Mouse (Mus musculus): ENCODE measurements around the gene Pcnt.

Pcnt gene

DNA sequence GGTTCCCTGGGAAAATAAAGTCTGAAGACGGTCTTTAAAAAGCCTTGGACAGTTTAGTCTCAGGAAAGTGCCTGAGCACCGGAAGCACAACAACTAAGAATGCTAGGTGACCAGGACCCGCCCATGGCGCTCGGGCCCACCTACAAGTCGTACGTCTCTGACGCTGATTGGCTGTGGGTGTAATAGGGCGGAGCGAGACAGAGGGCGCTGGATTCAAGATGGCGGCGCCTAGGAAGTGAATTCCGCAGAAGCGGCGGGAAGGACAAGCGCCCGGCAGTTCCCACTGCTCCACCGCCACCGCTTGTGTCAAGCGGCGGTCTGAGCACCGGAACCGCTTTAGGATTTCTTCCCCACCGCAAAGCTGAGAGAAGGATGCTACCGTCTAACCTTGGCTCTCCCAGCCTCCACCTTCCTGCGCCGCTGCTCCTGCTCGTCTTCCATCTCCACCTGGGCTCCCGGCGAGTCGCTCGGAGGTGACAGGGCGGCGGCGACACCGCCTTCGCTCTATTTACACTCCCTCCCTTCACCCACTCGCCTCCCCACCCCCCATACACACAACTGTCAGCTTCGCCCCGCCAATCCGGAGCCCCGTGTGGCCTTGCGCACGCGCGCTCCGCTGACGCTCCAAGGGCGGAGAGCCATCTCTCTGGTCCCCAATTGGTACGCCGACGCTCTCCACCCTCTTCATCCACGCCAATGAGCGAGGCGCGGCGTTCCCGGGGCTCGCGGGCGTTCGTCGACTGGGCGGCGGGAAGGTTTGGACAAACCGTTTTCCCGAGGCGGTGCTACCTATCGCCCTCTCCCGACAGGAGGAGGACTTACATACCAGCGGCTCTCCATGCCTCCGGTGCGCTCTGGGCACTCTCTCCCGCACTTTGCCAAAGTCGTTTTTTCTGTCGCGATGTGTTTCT lies at the start of gene Pcnt:
Pcnt (minus strand) TSS at position 609 of the 911 bp plus-strand sequence.
- peak; percentile 92 for DNase-seq (ENCODE audit: low spot score)

DNA sequence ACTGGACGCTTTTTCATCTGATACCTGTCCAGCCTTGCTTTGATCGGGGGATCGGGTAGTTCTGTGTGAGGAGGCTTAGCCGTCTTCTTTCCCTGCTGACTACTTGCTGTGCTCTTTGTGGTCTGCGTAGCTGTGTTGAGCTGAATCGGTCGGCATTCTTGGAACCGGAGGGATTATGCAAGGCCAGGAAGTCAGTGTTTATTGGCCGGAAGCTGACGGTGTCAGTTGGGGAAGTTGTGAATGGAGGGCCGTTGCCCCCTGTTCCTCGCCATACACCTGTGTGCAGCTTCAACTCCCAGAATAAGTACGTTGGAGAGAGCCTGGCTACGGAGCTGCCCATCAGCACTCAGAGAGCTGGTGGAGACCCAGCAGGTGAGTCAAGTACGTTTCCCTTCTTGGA lies 46.6 kb upstream of the Pcnt start:
- DNase-seq (ENCODE audit: low spot score): no peak

DNA sequence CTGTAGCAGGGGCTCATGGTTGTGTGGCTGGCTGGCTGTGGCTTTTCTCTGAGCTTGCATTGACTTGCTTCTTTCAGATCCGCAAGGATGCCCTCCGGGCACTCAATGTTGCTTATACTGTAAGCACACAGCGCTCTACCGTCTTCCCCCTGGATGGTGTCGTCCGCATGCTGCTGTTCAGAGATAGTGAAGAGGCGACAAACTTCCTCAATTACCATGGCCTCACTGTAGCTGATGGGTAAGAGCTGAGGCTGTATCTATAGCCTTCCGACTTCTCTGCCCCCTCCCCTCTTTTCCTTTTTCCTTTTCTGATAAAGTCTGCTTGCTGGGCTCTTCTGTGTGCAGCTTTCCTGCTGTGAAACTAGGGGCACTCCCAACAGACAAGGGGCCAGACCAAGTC lies 45.7 kb upstream of the Pcnt start:
- no peak for DNase-seq (ENCODE audit: low spot score)

GRCm38 (mm10) chr10:76486302-76486701 lies 43.7 kb upstream of the Pcnt start:
- DNase-seq (ENCODE audit: low spot score): no peak

DNA sequence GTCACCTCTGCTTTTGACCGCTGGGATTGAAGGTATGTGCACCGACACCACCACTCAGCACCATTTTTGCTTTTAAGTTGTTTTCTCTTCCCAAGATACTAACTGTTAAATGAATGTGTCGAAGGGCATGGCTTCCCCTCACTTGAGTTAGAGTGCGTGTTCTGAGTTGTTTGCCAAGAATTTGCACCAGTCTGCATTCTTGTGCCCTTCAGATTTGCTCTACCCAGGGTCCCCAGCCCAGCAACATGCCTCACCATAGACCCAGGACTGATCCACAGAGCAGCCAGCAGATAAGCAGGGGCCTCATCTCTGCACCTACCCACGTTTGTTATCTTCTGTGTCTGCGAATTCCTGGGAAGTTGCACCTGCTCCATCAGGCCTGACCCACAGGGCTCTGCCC lies 38.9 kb upstream of the Pcnt start:
- no peak for DNase-seq (ENCODE audit: low spot score)

DNA sequence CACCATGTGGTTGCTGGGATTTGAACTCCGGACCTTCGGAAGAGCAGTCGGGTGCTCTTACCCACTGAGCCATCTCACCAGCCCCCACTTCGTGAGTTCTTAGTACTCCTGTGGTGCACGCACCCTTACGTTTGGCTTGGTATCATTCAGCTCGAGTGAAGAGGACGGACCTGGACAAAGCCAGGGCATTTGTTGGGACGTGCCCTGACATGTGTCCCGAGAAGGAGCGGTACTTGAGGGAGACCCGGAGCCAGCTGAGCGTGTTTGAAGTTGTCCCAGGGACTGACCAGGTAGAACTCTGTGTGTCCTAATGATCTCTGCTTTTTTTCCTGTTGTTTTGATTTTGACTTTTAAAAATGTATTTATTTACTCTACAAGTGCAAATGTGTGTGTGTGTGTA lies 38.3 kb upstream of the Pcnt start:
- DNase-seq (ENCODE audit: low spot score): no peak

- no peak for DNase-seq (ENCODE audit: low spot score)
Observed at GRCm38 (mm10) chr10:76473759-76474158, 31.2 kb upstream of the Pcnt start.

- peak; percentile 77 for DNase-seq (ENCODE audit: low spot score)
Observed at GRCm38 (mm10) chr10:76468203-76469162, 25.9 kb upstream of the Pcnt start, which contains the start of the genes Mcm3ap and Ybey. Gene Mcm3ap (plus strand): TSS chr10:76468927. Gene Ybey (minus strand): TSS chr10:76469114.

- DNase-seq (ENCODE audit: low spot score): no peak
Observed at GRCm38 (mm10) chr10:76462721-76463120, 20.1 kb upstream of the Pcnt start.

- no peak for DNase-seq (ENCODE audit: low spot score)
Observed at GRCm38 (mm10) chr10:76462312-76462711, 19.7 kb upstream of the Pcnt start.

DNA sequence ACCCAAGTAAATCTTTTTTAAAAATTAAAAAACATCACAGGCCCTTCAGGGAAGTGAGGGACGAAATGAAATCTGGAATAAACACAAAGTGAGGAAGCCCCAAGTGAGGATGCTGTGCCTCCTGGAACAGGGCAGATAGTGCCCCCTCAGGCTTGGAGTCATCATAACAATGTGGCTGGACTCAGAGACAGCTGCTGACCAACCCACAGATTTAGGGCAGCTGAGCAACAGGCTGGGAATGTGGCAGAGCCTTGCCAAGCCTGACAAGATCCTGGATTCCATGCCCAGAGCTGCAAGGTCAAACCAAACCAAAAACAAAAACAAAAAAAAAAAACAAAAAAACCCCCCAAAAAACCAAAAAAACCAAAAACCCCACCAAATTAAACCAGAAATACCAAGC lies 18.7 kb upstream of the Pcnt start:
- DNase-seq (ENCODE audit: low spot score): no peak

DNA sequence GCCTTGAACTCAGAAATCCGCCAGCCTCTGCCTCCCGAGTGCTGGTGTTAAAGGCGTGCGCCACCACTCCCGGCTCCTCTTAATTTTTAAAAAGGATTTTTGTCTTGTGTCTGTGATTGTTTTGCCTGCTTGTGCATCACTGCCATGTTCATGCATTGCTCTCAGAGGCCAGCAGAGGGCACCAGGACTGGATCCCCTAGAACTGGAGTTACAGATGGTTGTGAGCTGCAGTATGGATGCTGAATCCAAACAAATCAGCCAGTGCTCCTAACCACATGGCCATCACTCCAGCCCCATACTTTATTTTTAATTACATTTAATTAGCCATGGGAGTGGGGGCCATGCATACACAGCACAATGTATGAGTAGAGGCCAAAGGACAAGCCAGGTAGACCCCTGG lies 12.7 kb upstream of the Pcnt start:
- DNase-seq (ENCODE audit: low spot score): peak; percentile 34

GRCm38 (mm10) chr10:76448851-76449250 lies 6.3 kb upstream of the Pcnt start, which contains the start of gene 2610028H24Rik:
Gene 2610028H24Rik (plus strand): TSS chr10:76449081.
- no peak for DNase-seq (ENCODE audit: low spot score)

- DNase-seq (ENCODE audit: low spot score): no peak
Observed at GRCm38 (mm10) chr10:76447406-76448229, 5.0 kb upstream of the Pcnt start.

GRCm38 (mm10) chr10:76445996-76446681 lies 3.6 kb upstream of the Pcnt start:
- DNase-seq (ENCODE audit: low spot score): no peak

- DNase-seq (ENCODE audit: low spot score): no peak
Observed at GRCm38 (mm10) chr10:76440281-76440680, 2.3 kb downstream of the Pcnt start, which contains the start of gene AC141477.1. Gene AC141477.1 (minus strand): TSS chr10:76440444.

DNA sequence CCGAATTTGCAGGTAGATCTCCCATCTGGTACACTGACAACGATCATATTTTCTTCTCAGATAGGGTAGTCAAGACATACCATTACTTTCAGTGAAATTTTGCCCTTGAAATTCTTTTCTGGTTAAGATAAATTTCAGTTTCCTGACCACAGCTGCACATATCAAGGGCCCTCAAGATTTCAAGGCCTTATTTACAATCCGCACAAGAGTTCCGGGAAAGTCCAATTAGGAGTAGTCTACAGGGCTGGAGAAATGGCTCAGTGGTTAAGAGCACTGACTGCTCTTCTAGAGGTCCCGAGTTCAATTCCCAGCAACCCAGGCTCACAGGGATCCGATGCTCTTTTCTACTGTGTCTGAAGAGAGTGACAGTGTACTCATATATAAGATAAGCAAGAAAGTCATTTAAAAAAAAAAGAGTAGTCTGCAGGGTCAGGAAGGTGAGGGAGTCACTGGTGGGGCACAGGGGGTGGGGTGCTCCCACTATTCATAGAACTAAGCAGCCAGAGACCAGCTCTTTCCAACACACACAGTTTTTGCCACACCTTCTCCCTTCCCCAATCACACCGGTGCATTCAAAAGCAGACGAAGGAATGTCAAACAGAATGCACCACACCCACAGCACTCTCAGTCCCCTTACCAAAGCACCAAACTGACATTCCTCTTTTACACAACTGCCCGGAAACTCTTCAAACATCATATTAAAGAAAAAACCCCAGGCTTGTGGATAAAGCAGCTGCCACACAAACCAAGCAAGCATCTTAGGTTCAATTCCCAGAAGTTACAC lies 3.3 kb downstream of the Pcnt start:
- DNase-seq (ENCODE audit: low spot score): no peak

DNA sequence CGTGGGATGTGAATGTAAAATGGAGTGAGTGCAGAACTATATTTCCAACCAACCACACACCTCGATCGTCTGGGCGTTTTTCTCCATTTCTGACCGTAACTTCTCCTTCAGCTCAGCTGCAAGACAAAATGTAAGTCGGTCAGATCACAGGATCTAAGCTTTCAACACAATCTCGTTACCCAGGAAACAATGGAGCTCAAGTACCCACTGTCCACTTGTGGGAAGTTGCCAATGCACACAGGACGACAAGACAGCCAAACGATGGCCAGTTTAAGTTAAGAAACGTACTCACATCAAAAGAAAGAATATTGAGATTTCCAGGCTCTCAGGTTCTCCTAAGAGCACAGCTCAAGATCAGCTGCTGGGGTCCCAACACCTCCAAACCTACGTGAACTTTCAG lies 8.7 kb downstream of the Pcnt start:
- no peak for DNase-seq (ENCODE audit: low spot score)

DNA sequence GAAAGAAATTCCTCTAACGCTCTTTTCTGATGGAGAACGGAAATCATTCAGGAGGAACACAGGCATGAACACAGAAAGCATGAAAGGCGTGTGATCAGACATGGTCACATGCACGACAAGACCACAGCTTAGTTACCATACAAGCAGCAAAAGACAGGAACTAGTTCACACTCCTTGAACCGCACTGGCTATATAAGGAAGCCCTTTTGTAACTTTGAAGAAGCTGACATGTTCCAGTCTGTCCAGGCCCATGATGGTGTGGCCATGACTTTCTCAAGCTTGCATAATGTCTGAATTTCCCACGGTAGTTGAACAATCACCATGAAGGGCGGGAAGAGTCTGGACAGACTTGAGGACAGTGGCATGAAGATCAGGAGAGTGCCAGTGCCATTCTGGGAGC lies 16.9 kb downstream of the Pcnt start:
- DNase-seq (ENCODE audit: low spot score): no peak

DNA sequence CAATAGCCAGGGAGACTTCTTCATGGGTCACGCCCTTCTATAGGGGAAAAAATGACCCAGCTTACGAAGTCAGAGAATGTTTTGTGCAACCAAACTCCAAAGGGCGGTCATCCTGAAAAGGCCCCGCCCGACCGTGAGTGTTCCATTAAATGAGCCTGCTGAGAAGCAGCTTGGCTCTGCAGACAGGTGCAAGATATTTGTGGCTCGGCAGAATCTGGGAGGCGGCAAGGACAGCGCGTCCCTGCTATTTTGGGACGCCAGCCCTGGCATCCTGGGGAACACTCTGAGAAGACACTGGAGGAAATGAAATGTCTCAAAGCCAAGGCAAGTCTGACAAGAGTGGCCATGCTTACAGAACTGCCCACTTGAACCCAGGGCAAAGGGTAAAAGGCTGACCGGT lies 25.8 kb downstream of the Pcnt start:
- no peak for DNase-seq (ENCODE audit: low spot score)
